Mouse (Mus musculus) olfactory bulb, adult 2 months (tissue): Measurements from ENCODE around the gene Hsd17b11.

Experiments
- CTCF ChIP-seq: fragments of 200-500 bp; IDR thresholded peaks from 2 replicates; pipeline ENCODE4 v1.5.1; 2012; ENCODE audit warnings: low read depth, mild to moderate bottlenecking, low read length, moderate library complexity; ENCODE audit not compliant: insufficient read depth
- POLR2A ChIP-seq: fragments of 200-500 bp; IDR thresholded peaks from 2 replicates; pipeline ENCODE4 v1.6.1; 2012; ENCODE audit warnings: mild to moderate bottlenecking, low read depth, low read length, moderate library complexity; ENCODE audit not compliant: insufficient read depth

DNA sequence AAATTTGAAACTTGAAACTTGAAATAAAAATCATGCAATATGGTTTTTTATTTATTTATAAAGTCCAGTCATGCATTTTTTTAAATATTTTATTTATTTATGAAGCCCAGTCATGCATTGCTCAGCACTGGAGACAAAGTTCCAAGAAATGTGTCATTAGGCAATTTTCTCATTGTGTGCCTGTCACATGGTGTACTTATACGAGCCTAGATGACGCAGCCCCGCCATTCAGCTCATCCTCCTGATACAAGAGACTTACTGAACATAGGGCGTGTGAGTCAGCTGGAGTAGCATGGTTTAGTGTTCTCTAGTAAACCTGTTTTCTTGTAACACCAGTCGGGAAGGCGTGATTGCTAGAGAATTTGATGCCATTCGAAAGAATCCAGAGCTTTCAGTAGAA is 34.6 kb upstream of the Hsd17b11 start:
- TF ChIP-seq POLR2A: no peak
- TF ChIP-seq CTCF: no peak
